Mouse (Mus musculus) CH12.LX (cell line): ENCODE results near the gene Fst. TPM values are rescaled to one million over a fixed set of nuclear protein-coding genes. Genes with fewer than 3 reads are reported as not detected.

Experiments
- DNase-seq: peaks from one replicate; pipeline ENCODE4 v3.0.0-alpha.2; 2013; ENCODE audit errors: extremely low read depth
- H3K27ac ChIP-seq: 2 replicates; pipeline ENCODE4 v1.5.1; 2012; ENCODE audit warnings: low read depth, mild to moderate bottlenecking, control low read depth, moderate library complexity; ENCODE audit not compliant: insufficient read depth
- H3K27me3 ChIP-seq: replicated peaks from 2 replicates; pipeline ENCODE3; 2012; ENCODE audit warnings: inconsistent platforms
- H3K36me3 ChIP-seq, 2 experiments: replicated peaks in 1 of 2; 2 replicates each; pipeline versions ENCODE3 to v1.6.1; 2012; ENCODE audit warnings: inconsistent platforms in 1 of 2, low read length in 1 of 2, mild to moderate bottlenecking in 1 of 2, mixed read lengths in 1 of 2, moderate library complexity in 1 of 2; ENCODE audit not compliant: control insufficient read depth in 1 of 2, insufficient read depth in 1 of 2
- H3K4me1 ChIP-seq, 2 experiments: 2 replicates each; pipeline ENCODE4 v1.6.1; 2012; ENCODE audit warnings: inconsistent platforms in 1 of 2, moderate library complexity in 1 of 2; ENCODE audit not compliant: insufficient read depth in 2 of 2, control insufficient read depth in 1 of 2
- H3K4me2 ChIP-seq: 2 replicates; pipeline ENCODE4 v1.6.1; 2012; ENCODE audit warnings: low read depth, mild to moderate bottlenecking, control low read depth; ENCODE audit not compliant: poor library complexity, insufficient read depth, severe bottlenecking
- H3K4me3 ChIP-seq, 3 experiments: fragments of 150-350 bp in 1 of 3; sonication (generic) in 1 of 3; replicated peaks in 1 of 3; 2 replicates each; pipeline versions ENCODE3 to v1.5.1; 2011 to 2012; ENCODE audit warnings: low read depth in 2 of 3, low read length in 2 of 3, mild to moderate bottlenecking in 2 of 3, moderate library complexity in 2 of 3, control low read depth in 1 of 3, improper control_type of control experiment in 1 of 3, inconsistent platforms in 1 of 3, mixed read lengths in 1 of 3; ENCODE audit not compliant: poor library complexity in 1 of 3
- H3K79me2 ChIP-seq: replicated peaks from 2 replicates; pipeline ENCODE4 v1.6.1; 2012; ENCODE audit warnings: mild to moderate bottlenecking, moderate library complexity; ENCODE audit not compliant: control insufficient read depth, poor library complexity, insufficient read depth, severe bottlenecking; ENCODE audit errors: extremely low read depth
- H3K9ac ChIP-seq: 2 replicates; pipeline ENCODE4 v1.6.1; 2012; ENCODE audit warnings: low read depth, mild to moderate bottlenecking, control low read depth, moderate library complexity; ENCODE audit not compliant: insufficient read depth
- H3K9me3 ChIP-seq: replicated peaks from 2 replicates; pipeline ENCODE3; 2012; ENCODE audit warnings: low read length, inconsistent platforms, mixed read lengths
- CHD1 ChIP-seq: IDR thresholded peaks from 2 replicates; pipeline ENCODE4 v1.6.1; 2012; ENCODE audit warnings: low read depth, low read length, improper control_type of control experiment, inconsistent platforms
- EP300 ChIP-seq: IDR thresholded peaks from 2 replicates; pipeline ENCODE4 v1.6.1; 2011; ENCODE audit warnings: low read length, improper control_type of control experiment
- ETS1 ChIP-seq: conservative IDR thresholded peaks from 2 replicates; pipeline ENCODE4 v1.6.1; 2012; ENCODE audit warnings: low read depth, mild to moderate bottlenecking, inconsistent platforms, low read length, improper control_type of control experiment, moderate library complexity
- MAZ ChIP-seq: IDR thresholded peaks from 2 replicates; pipeline ENCODE4 v1.6.1; 2012; ENCODE audit warnings: low read depth, mild to moderate bottlenecking, inconsistent platforms, low read length, improper control_type of control experiment, moderate library complexity
- MXI1 ChIP-seq: IDR thresholded peaks from 2 replicates; pipeline ENCODE4 v1.6.1; 2011; ENCODE audit warnings: mild to moderate bottlenecking, low read depth, low read length, improper control_type of control experiment
- MYC ChIP-seq: IDR thresholded peaks from 2 replicates; pipeline ENCODE4 v1.6.1; 2011; ENCODE audit warnings: low read depth, mild to moderate bottlenecking, improper control_type of control experiment, low read length
- NELFE ChIP-seq: IDR thresholded peaks from 2 replicates; pipeline ENCODE4 v1.6.1; 2011; ENCODE audit warnings: low read depth, low read length, improper control_type of control experiment
- NRF1 ChIP-seq: IDR thresholded peaks from 2 replicates; pipeline ENCODE4 v1.6.1; 2014; ENCODE audit warnings: low read depth, mild to moderate bottlenecking, inconsistent platforms, low read length, improper control_type of control experiment, moderate library complexity
- PAX5 ChIP-seq: IDR thresholded peaks from 2 replicates; pipeline ENCODE4 v1.6.1; 2012; ENCODE audit warnings: low read length, inconsistent platforms, mixed read lengths
- POLR2AphosphoS2 ChIP-seq: IDR thresholded peaks from 2 replicates; pipeline ENCODE4 v1.6.1; 2011; ENCODE audit warnings: low read depth, low read length, improper control_type of control experiment
- SIN3A ChIP-seq: IDR thresholded peaks from 2 replicates; pipeline ENCODE4 v1.6.1; 2012; ENCODE audit warnings: low read length, improper control_type of control experiment, inconsistent platforms
- USF2 ChIP-seq: conservative IDR thresholded peaks from 2 replicates; pipeline ENCODE4 v1.6.1; 2011; ENCODE audit warnings: low read depth, low read length, improper control_type of control experiment
- ZC3H11A ChIP-seq: IDR thresholded peaks from 2 replicates; pipeline ENCODE4 v1.6.1; 2012; ENCODE audit warnings: low read depth, mild to moderate bottlenecking, inconsistent platforms, low read length, improper control_type of control experiment
- ZKSCAN1 ChIP-seq: IDR thresholded peaks from 2 replicates; pipeline ENCODE4 v1.6.1; 2012; ENCODE audit warnings: low read depth, inconsistent platforms, low read length, improper control_type of control experiment, borderline replicate concordance
- dilution Hi-C: fragments of 300-500 bp; cut with MboI; formaldehyde crosslinking; loops from 2 replicates; pipeline ENCODE4 v1.14.3; 2020; ENCODE audit warnings: low sequenced_read_pairs; ENCODE audit not compliant: extremely low pct_unique_long_range_greater_than_20kb, extremely low pct_ligation_motif_present
- in situ Hi-C: fragments of 300-500 bp; cut with MboI; formaldehyde crosslinking; loops from 3 replicates; pipeline ENCODE4 v1.14.3; 2019; ENCODE audit warnings: low sequenced_read_pairs, low pct_ligation_motif_present, low pct_unique_long_range_greater_than_20kb, mixed read lengths
- polyA plus RNA-seq: library from polyadenylated mRNA; unstranded; fragments of >175 nt; gene quantifications from 2 replicates; pipeline ENCODE4 v1.2.1, GENCODE M21; 2012; ENCODE audit warnings: low read depth; ENCODE audit not compliant: insufficient read length
- total RNA-seq, 2 experiments: library from RNA; depleted of rRNA; stranded (reverse); fragments of 300-350 nt in 1 of 2; fragments of >200 nt in 1 of 2; gene quantifications; 2 replicates each; pipeline ENCODE4 v1.2.3; 2012 to 2014

The Fst gene
- total and polyA plus RNA-seq, 3 experiments: not detected

GRCm38 (mm10) chr13:114455788-114456187 is 3.0 kb downstream of the Fst start:
- DNase-seq: no peak
- no peak overlapping the region for H3K4me2 ChIP-seq
- H3K36me3 ChIP-seq: no peaks in the 10 kb centered on the region
- no peaks in the 10 kb centered on the region for H3K27me3 ChIP-seq
- no peaks in the 10 kb centered on the region for H3K4me1 ChIP-seq
- H3K9me3 ChIP-seq: peaks cover 13% of the 10 kb centered on the region
- in situ Hi-C loops: loop anchor here (25.0 kb wide), 1 partner anchor 568 kb away; no protein-coding TSS in a partner anchor
- H3K4me3 ChIP-seq: no peak overlapping the region
- TF ChIP-seq NRF1 (no peak), EP300 (no peak), MYC (no peak), CHD1 (no peak)
- TF ChIP-seq, all 38 proteins: peak for 0
- H3K9ac ChIP-seq: no peak overlapping the region
- dilution Hi-C loops: no loop called here
- H3K79me2 ChIP-seq: no peaks in the 10 kb centered on the region
- no peak overlapping the region for H3K27ac ChIP-seq

GRCm38 (mm10) chr13:114447213-114447612 is 11.5 kb downstream of the Fst start:
- Histone ChIP-seq H3K9ac (no peak overlapping the region), H3K36me3 (no peaks in the 10 kb centered on the region), H3K4me3 (no peak overlapping the region), H3K27ac (no peak overlapping the region), H3K9me3 (no peaks in the 10 kb centered on the region), H3K27me3 (no peaks in the 10 kb centered on the region), H3K4me2 (no peak overlapping the region), H3K4me1 (no peaks in the 10 kb centered on the region), H3K79me2 (no peaks in the 10 kb centered on the region)
- no peak for TF ChIP-seq ETS1
- TF ChIP-seq SIN3A: no peak
- TF ChIP-seq USF2: no peak
- no peak for TF ChIP-seq ZC3H11A
- no peak for TF ChIP-seq ZKSCAN1
- TF ChIP-seq PAX5: no peak
- no peak for TF ChIP-seq NELFE
- TF ChIP-seq MXI1: no peak
- no peak for DNase-seq
- in situ Hi-C loops: no loop called here
- dilution Hi-C loops: no loop called here

GRCm38 (mm10) chr13:114432491-114432890 is 26.3 kb downstream of the Fst start:
- no peaks in the 10 kb centered on the region for H3K27me3 ChIP-seq
- H3K36me3 ChIP-seq: no peaks in the 10 kb centered on the region
- no peaks in the 10 kb centered on the region for H3K9me3 ChIP-seq
- H3K27ac ChIP-seq: no peak overlapping the region
- H3K79me2 ChIP-seq: no peaks in the 10 kb centered on the region
- in situ Hi-C loops (no loop called here), dilution Hi-C loops (no loop called here)
- no peak overlapping the region for H3K9ac ChIP-seq
- H3K4me3 ChIP-seq: no peak overlapping the region
- TF ChIP-seq MAZ (no peak), ETS1 (no peak), USF2 (no peak), MYC (no peak), POLR2AphosphoS2 (no peak), NELFE (no peak), PAX5 (no peak)
- H3K4me2 ChIP-seq: no peak overlapping the region
- H3K4me1 ChIP-seq: no peaks in the 10 kb centered on the region
- no peak for DNase-seq
